Mouse (Mus musculus) lung, postnatal 4 days (tissue): ENCODE data around the gene Gm3625.

Experiments used
- DNase-seq, 2 experiments: peaks; one replicate each; pipeline ENCODE4 v3.0.0; 2021

Gene Gm3625

GRCm38 (mm10) chr12:4592541-4593165, at the start of gene Gm3625, which contains the start of gene Itsn2:
Gene Gm3625 (minus strand): TSS chr12:4592927.
Gene Itsn2 (plus strand): TSS chr12:4592638.
- DNase-seq = peak; percentile 82 to 87

DNA sequence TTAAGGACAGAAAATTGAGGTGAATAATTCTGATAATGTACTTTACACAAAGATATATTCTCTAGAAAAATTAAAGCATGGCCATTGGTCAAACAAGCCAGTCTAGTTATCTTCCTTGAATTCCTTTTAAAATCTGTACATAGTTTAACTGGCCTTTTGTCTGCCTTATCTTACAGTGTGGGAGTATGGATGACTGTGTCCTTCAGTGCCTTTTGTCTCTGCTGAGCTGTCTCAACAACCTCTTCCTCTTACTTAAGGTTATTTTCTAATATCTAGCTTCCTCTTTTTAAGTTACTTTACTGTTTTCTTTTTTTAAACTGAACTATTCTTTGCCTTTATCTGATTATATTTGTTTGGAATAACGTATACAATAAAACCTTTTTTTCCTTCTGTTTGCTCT, 48.0 kb upstream of the Gm3625 start:
- DNase-seq = no peak

- DNase-seq = no peak
These were observed 45.7 kb upstream of the Gm3625 start for GRCm38 (mm10) chr12:4638438-4638837.

DNA sequence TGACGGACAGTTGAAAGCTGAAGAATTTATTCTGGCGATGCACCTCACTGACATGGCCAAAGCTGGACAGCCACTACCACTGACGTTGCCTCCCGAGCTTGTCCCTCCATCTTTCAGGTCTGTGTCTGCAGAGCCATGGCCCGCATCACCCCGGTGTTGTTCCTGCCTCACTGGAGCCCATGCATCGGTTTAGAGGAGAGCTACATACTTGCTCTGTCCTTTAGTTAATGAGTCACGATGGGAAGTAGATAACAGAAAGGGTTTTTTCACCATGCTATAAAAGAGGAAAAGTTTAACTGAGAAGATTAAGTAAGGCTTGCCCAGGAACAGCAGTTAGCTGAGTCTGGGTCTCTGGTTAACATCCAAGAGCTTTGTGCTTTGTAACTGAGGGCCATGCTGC, 40.2 kb upstream of the Gm3625 start:
- no peak for DNase-seq

- no peak for DNase-seq
These were observed 31.5 kb upstream of the Gm3625 start for GRCm38 (mm10) chr12:4624201-4624600.

DNA sequence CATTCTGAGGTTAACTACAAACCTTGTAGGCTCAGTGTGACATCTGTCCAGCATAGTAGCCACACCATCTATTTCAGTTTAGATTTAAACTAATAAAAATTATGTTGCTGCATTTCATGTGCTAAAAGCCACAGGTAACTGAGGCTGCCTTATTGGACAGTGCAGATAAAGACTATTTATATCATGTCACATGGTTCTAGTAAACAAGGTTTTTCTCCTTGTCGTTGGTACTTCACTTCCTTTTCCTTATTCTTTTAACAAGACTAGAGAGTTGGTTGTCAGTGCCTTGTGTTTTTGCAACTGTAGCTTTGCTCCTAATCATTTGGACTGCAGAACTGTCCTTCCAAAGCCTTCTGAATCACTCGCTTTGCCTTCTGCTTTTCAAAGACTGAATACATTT, 22.0 kb upstream of the Gm3625 start:
- no peak for DNase-seq

DNA sequence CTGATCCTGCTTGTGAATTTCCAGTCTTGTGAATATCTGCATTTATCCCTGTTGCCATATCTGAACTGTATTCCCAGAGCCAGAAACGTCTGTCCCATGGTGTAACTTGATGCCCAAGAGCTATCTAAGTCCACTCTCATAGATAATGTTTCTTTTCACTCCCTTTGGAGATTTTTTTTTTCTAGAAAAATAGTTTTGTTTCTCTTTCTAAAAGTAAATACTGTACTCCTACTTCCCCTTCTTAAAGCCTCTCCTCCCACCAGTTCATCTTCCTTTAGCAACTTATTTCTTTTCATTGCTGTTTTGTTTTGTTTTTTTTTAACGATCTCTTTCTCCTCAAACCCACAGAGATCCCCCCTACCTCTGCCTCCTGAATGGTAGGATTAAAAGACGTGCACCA, 13.9 kb upstream of the Gm3625 start:
- no peak for DNase-seq

DNA sequence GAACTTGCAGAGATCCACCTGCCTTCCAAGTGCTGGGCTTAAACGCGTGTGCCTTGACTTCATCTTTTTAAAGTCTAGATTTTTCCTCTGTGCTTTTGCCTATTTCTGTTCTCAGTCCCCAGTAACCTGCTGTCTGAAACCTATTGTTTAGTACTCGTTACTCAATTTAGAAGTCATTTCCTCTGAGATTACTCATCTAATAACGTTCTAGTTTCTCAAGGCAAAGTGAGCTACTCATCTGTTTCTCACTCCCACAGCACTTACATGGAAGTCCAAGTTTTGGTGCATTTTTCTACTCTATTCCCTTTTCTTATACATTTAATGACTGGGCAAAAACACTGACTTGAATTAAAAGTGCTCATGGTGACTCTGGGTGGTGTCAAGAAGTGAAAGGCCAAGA, 7.0 kb upstream of the Gm3625 start:
- DNase-seq = no peak

DNA sequence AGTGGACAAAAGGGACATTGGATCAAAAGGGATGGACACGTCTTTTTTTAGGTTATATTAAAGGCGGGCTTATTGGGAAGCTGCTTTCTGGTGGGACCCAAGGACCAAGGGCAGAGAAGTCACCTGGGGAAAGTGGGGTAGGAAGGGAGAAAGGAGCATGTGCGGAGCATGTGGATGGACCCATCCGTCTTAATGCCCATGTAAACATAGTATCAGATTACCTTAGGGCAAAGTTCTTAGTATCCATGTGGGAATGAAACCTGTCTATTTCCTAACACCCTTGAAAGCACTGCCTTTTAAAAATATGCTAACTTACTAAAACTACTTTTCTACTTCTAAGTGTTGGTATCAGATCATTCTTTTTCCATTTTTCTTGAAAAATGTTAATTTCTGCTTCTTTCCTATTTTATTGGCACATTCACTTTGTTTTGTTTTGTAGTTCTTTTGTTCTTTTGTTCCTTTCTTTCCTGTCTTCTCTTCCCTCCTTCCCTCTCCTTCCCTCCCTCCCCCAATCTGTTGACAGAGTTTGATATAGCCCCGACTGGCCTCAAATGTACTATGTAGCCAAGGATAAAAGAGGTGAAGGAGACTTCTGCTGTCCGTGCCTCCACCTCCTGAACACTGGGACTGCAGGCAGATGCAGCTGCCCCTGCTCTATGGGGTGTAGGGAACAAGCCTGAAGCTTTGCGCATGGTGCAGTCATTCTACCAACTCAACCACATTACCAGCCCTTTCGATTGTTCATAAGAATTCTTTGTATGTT, 6.1 kb upstream of the Gm3625 start:
- DNase-seq = no peak

GRCm38 (mm10) chr12:4595055-4595454, 2.3 kb upstream of the Gm3625 start:
- DNase-seq = no peak

DNA sequence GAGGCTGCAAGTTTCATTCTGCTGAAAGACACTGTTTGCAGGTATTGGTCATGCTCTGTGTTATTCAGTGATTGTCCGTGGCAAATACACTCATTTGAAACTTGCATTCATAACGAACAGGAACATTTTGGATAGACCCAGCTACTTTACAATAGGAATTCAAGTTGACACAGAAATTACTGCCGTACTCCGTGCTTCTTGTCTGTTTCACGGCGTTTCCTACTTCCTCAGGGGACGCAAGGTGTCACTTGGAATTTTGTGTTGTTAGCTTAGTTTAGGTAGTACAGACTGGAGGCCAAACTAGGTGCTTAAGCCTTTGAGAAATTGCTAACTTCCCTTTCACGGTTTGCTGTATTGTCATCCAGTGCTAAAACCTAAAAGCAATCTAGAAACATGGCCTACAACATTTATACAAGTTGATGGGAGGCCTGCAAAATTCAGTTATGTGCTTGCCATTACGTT, 1.2 kb upstream of the Gm3625 start:
- no peak for DNase-seq

GRCm38 (mm10) chr12:4593166-4593929, 621 bp upstream of the Gm3625 start:
- peak; percentile 59 to 74 for DNase-seq

DNA sequence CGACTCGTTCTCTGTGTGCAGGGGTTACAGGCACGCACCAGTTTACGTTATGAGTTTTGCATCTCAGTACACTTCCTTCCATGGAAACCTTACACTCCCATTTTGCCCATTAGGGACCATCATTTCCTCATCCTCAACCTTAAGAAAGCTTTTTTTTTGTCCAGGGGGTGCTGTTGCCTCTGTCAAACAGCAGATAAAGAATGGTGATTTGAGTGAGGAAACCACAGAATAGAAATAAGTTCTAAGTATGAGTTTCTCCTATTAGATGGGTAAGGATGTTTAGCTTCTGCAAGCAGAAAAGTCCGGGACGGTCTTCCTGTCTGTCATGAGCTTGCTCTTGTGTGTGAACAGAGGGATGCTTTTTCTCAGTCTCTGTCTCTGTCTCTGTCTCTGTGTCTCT, 702 bp downstream of the Gm3625 start:
- DNase-seq = no peak

- DNase-seq = peak; percentile 72 to 77
These were observed 4.1 kb downstream of the Gm3625 start for GRCm38 (mm10) chr12:4588603-4589002.

GRCm38 (mm10) chr12:4587846-4588245, 4.9 kb downstream of the Gm3625 start:
- DNase-seq = no peak

DNA sequence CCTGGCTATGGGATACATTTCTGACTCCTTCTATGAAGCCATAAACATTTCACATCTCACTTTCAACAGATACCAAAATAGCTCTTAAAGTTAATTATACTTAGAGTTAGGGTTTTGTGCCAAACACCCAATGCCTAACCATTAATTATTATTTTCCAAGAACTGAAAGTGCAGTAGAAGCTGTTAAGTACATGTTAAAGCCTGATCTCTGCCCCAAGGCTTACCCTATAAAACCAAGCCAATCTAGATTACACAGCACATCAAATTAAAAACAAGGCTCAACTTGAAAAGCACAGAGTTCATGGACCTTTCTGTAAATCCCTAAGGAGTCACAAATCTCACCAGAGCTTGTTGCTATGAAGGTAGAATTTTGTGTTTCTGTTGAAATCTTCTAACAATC, 10.4 kb downstream of the Gm3625 start:
- DNase-seq = no peak

DNA sequence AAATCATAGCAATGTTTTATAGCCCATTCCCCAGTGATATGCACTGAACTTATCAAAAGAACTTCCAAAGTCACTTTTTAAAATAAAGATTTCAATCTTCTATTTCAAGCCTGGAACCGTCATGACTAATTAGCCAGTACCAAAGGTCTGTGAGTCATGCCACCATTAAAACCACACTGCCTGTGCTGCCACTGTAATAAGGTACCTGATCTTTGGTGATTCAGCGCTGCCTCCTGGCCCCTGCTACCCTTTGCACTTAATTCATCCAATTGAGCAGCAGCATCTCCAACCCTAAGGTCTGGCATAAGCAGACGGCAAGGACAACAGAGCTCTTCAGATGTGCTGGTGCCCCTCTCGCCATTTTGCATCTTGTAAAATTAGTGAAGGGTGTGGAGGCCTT, 18.7 kb downstream of the Gm3625 start:
- DNase-seq = no peak

- peak in 1 of 2 experiments; percentile 53 for DNase-seq
These were observed 20.9 kb downstream of the Gm3625 start for GRCm38 (mm10) chr12:4571864-4572263.

GRCm38 (mm10) chr12:4558475-4559279, 34.0 kb downstream of the Gm3625 start:
- peak; percentile 24 to 34 for DNase-seq

- no peak for DNase-seq
These were observed 34.7 kb downstream of the Gm3625 start for GRCm38 (mm10) chr12:4558013-4558412.

- DNase-seq = no peak
These were observed 35.3 kb downstream of the Gm3625 start for GRCm38 (mm10) chr12:4557436-4557835.

- DNase-seq = no peak
These were observed 35.8 kb downstream of the Gm3625 start for GRCm38 (mm10) chr12:4556891-4557290.

DNA sequence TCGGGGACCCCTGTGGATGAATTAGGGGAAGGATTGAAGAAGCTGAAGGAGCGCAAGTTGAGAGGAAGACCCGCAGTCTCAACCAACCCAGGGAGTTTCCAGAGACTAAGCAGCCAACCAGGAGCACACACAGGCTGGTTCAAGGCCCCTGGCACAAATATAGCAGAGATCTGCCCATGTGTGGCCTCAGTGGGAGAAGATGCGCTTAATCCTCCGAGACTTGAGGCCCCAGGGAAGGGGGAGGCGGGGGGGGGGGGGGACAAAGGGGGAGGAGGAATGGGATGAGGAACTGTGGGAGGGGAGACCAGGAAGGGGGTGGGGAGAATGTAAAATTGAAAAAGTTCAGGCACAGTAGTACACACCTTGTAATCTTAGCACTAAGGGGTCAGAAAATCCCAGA, 37.3 kb downstream of the Gm3625 start:
- no peak for DNase-seq
